9 mouse cellular contexts compared by ENCODE assay signal in genomic region chr15:18832263-18832662, GRCm38 (mm10). TPM values are rescaled to one million over a fixed set of nuclear protein-coding genes. Genes with fewer than 3 reads are reported as not detected.
DNase-seq lines count a peak whose midpoint lies in the region; ATAC-seq lines count a peak whose summit lies in the region.
"Had no signal": no experiment of that assay in that cellular context is flagged by ENCODE, and none has a peak within 500 bp of the region (broad histone marks: within the 10 kb centered on the region; RNA-seq: fewer than 3 reads in every experiment).

No protein-coding gene starts in this region.

- H3K27ac ChIP-seq in liver, embryonic 13.5 days, result no peak overlapping the region
- H3K27ac ChIP-seq: heart, embryonic 13.5 days had no signal

- no peaks in the 10 kb centered on the region for H3K36me3 ChIP-seq in liver, embryonic 13.5 days
- H3K36me3 ChIP-seq: heart, embryonic 13.5 days had no signal

- no peak for ATAC-seq in liver, embryonic 13.5 days (ENCODE audit: low read depth)

- H3K4me2 ChIP-seq in liver, embryonic 13.5 days, result no peak overlapping the region
- H3K4me2 ChIP-seq: heart, embryonic 13.5 days had no signal

- DNase-seq in gastrocnemius, postnatal 10 days, result peak; percentile 19
- no peak for DNase-seq in gastrocnemius, adult 8-10 months (ENCODE audit: low spot score in 2 of 2)
- peak; percentile 3 for DNase-seq in urinary bladder, postnatal 25 days (ENCODE audit: low spot score)
- no peak for DNase-seq in urinary bladder, adult 2 months (ENCODE audit: low spot score)
- peak; percentile 82 for DNase-seq in embryo, embryonic 10.5 days (ENCODE audit: low spot score)
- peak; percentile 31 for DNase-seq in kidney, adult 18-20 months
- DNase-seq in liver, embryonic 13.5 days, result peak; percentile 1
- peak; percentile 50 for DNase-seq in right cerebral cortex, postnatal 4 days

- 9% methylated on average over 4 of the region's 4 CpGs for WGBS in liver, embryonic 13.5 days (ENCODE audit: insufficient replicate concordance)

- H3K9ac ChIP-seq in liver, embryonic 13.5 days, result no peak overlapping the region
- H3K9ac ChIP-seq: heart, embryonic 13.5 days had no signal

- no peaks in the 10 kb centered on the region for H3K9me3 ChIP-seq in liver, embryonic 13.5 days (replicated peaks)
- H3K9me3 ChIP-seq: heart, embryonic 13.5 days had no signal

- H3K4me1 ChIP-seq in liver, embryonic 13.5 days (replicated peaks), result no peaks in the 10 kb centered on the region
- H3K4me1 ChIP-seq: heart, embryonic 13.5 days had no signal

- no peak overlapping the region for H3K4me3 ChIP-seq in liver, embryonic 13.5 days (replicated peaks)
- H3K4me3 ChIP-seq: heart, embryonic 13.5 days had no signal

- no peaks in the 10 kb centered on the region for H3K27me3 ChIP-seq in liver, embryonic 13.5 days
- H3K27me3 ChIP-seq: heart, embryonic 13.5 days had no signal

RNA-seq across cellular contexts. Expression of gene Cdh10, which starts 13.5 kb away (rescaled TPM):
- under 1 TPM; 0.27 to 0.40 TPM for total RNA-seq in gastrocnemius, postnatal 10 days (2021)
- not detected for total RNA-seq in gastrocnemius, adult 8-10 months (2022)
- polyA plus RNA-seq in urinary bladder, adult 2 months (2012; rRNA removed), result 0.49 and 0.58 TPM in 2 replicates
- 0.12 and 0.19 TPM in 2 replicates for polyA plus RNA-seq in liver, embryonic 13.5 days (2015; fragmentation: Nextera tagmentation; extraction: Ambion mirVana)

Comparison
In these comparisons a context has a peak if more than half of its experiments do, and no peak if none do; other contexts are left out.
1. DNase-seq: peak in gastrocnemius, postnatal 10 days (single experiment), urinary bladder, postnatal 25 days (single experiment), embryo, embryonic 10.5 days (single experiment), kidney, adult 18-20 months (single experiment), liver, embryonic 13.5 days (single experiment) and right cerebral cortex, postnatal 4 days (single experiment); none in gastrocnemius, adult 8-10 months (0 of 2) and urinary bladder, adult 2 months (single experiment).